Mouse (Mus musculus) bone marrow macrophage, adult 2 months (primary cell): ENCODE results near the gene Calm5.

Source experiments
- CTCF ChIP-seq: IDR thresholded peaks from 2 replicates; pipeline ENCODE4 v1.5.1; 2012; ENCODE audit warnings: low read depth, mild to moderate bottlenecking, low read length, moderate library complexity
- POLR2A ChIP-seq: IDR thresholded peaks from 2 replicates; pipeline ENCODE4 v1.6.1; 2012; ENCODE audit warnings: mild to moderate bottlenecking, low read depth, low read length, borderline replicate concordance

GRCm38 (mm10) chr13:3889111-3889510 lies 35.1 kb downstream of the Calm5 start:
- TF ChIP-seq POLR2A (no peak), CTCF (no peak)
